Mouse (Mus musculus) olfactory bulb, adult 2 months (tissue): ENCODE data around the gene Gm31371.
"Not testable (repeated sequence)": the region's sequence is repeated elsewhere in the genome, so short reads cannot be mapped to it uniquely, and the experiment has no call there.

Experiments used
- CTCF ChIP-seq: fragments of 200-500 bp; IDR thresholded peaks from 2 replicates; pipeline ENCODE4 v1.5.1; 2012; ENCODE audit warnings: low read depth, mild to moderate bottlenecking, low read length, moderate library complexity; ENCODE audit not compliant: insufficient read depth
- POLR2A ChIP-seq: fragments of 200-500 bp; IDR thresholded peaks from 2 replicates; pipeline ENCODE4 v1.6.1; 2012; ENCODE audit warnings: mild to moderate bottlenecking, low read depth, low read length, moderate library complexity; ENCODE audit not compliant: insufficient read depth

DNA sequence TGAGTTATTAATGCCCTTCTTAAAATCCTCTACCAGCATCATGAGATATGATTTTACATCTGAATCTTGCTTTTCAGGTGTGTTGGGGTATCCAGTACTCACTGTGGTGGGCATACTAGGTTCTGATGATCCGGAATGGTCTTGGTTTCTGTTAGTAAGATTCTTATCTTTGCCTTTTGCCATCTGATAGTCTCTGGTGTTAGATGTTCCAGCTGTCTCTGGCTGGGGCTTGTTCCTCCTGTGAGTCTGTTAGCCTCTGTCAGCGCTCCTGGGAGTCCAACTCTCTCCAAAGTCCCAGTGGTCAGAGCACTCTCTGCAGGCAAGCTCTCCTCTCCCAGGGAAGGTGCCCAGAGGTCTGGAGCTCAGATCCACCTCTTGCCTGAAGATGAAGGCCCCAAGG is 65.0 kb downstream of the Gm31371 start:
- TF ChIP-seq CTCF, POLR2A: not testable (repeated sequence)
